Mouse (Mus musculus): Measurements from ENCODE around the gene Spag16.

GRCm38 (mm10) chr1:70371721-70372120 lies 545.0 kb downstream of the Spag16 start:
- TF ChIP-seq GATA1 (IDR thresholded peaks at IDR 0.05; ENCODE audit: borderline replicate concordance, low read length) (no peak), CTCF (IDR thresholded peaks at IDR 0.05; ENCODE audit: low read depth, low read length) (no peak), TAL1 (conservative IDR thresholded peaks at IDR 0.05; ENCODE audit: low read depth, low read length) (no peak), POLR2AphosphoS5 (IDR thresholded peaks at IDR 0.05; ENCODE audit: insufficient replicate concordance, low read depth, low read length) (no peak)

All from G1E (cell line).